Mouse (Mus musculus) spleen, adult 12 weeks (tissue): ENCODE measurements around the gene Sema3b.
A peak's percentile ranks its signal among the peaks of the same experiment; 100 is the strongest.

ENCODE experiments used
- DNase-seq: peaks from one replicate; pipeline ENCODE4 v3.0.0; 2022; ENCODE audit warnings: low spot score

Gene Sema3b

GRCm38 (mm10) chr9:107612945-107613569 lies 4.0 kb upstream of the Sema3b start:
- DNase-seq: no peak

GRCm38 (mm10) chr9:107612191-107612944 lies 3.3 kb upstream of the Sema3b start:
- DNase-seq: peak; percentile 98

DNA sequence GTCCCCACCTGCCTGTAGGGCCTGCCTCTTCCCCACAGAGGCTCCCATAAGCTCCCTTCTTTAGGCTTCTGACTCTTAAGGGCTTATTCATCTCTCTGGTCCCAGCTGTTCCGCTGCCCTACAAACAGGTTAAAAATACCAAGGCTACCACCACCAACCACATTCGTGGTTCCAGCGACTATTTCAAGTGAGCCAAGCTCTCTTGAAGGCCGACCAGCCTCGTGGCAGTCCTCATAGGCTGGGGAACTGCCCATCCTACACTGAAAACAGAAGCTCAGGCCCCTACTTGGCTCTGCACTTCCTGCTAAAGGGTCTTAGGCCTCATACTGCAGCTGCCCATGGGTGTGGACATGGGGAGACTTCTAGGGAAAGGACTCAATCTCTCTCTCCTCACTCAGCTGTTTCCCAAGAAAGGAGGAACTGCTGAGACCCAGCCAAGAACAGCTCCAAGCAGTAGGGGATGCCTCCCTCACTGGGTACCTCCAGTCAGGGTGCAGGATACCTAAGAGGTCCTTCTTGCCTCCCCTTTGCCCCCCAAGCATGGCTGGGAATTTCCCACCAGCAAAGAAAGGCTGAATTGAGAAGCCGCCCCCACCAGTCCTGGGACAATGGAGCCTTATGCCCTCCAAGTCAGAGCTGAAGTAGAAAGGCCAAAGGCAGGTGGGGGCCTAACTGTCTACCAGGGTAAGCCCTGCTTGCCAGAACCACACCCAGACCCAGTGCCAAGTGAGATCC lies 2.6 kb upstream of the Sema3b start:
- DNase-seq: no peak

GRCm38 (mm10) chr9:107609433-107609830 lies 403 bp upstream of the Sema3b start:
- no peak for DNase-seq

DNA sequence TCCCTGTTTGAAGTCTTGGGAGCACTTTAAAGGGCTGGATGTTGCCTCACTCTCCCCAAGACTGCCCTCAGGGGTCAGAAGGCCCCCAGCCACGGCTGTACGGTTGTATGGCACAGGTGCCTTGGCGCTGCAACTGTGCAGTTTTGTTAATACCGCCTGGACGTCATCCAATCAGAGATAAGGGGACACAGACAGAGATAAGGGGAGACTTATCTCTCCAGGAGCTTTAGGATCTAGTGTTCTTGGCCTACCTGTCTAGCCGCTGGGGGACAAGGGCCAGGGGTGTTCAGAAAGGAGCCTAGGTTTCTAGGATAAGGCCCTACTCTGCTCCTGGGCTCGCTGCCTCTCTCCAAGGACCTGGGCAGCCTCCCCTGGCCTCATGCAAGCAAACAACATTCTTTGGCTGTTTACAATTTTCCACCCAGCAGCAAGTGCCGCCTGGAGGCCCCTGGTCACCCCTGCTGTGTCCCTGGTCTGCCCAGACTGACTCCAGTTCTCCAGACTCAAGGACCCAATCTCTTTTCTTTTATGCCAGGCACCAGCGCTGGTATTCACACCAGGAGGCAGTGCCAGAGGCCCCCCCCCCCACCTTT lies 1.3 kb downstream of the Sema3b start:
- DNase-seq: no peak

DNA sequence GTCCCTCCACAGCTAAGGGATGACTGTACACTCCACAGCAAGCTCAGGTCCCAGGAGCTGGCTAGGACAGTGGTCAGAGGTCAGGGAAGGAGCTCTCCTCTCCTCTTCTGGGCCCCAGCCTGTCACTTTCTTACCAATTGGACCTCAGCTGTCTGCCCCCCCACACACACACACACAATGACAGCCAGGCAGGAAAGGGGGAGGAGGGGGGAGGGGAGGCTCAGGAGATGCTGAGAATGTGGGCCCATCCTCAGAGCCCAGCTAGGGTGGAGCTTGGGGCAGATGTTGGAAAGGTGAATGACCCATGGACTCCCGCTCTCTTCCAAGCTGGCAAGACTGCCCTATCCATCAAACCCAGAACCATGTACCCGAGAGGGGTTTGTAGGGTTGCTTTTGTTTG lies 2.0 kb downstream of the Sema3b start:
- DNase-seq: no peak

DNA sequence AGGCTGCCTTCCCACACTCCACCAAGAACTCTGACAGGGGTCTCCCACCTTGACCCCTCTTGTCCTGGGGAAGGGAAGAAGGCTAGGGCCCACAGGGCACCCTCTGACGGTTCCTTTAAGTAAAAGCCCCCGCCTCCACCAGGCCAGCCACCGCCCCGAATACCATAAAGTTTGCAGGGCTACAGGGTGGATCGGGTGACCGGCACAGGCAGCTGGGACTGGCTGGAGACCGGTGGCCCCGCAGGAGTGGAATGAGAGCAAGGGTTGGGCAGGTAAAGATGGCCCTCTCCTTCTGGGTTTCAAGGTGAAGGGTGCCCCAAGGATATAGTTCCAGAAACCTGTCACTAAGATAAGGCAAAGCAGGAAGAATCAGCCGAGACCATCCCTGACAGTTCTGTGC lies 2.4 kb downstream of the Sema3b start:
- DNase-seq: no peak

DNA sequence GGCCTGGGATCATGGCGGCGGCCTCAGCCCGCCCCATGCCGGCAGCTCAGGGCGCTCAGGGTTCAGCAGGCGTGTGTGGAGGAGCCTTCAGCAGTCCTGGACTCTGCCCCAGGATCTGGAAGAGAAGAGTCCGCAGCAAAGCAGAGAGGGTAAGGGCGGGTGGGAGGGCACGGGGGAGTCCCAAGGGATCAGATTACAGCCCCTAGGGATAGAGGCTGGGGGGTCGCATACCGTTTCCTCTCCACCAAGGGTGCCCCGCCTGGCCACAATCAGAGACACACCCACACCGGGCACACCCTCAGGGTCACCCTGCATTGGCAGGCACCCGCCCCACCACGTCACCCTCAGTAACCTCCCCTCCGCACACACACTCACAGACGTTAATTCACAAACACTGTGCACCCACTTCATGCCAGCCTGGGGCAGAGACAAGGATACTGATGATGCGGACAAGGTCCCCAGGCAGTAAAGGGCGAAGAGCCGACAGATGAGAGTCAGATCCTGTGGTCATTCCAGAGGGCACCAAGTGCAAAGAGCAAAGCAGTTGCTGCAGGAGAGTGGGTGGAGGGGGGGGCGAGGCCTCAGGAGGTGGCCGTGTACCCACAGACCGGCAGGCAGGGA lies 3.9 kb downstream of the Sema3b start:
- no peak for DNase-seq

GRCm38 (mm10) chr9:107603251-107603650 lies 5.8 kb downstream of the Sema3b start:
- DNase-seq: no peak

- DNase-seq: peak; percentile 87
These were observed 6.9 kb downstream of the Sema3b start for GRCm38 (mm10) chr9:107602068-107602648.

GRCm38 (mm10) chr9:107601275-107601674 lies 7.8 kb downstream of the Sema3b start:
- no peak for DNase-seq

DNA sequence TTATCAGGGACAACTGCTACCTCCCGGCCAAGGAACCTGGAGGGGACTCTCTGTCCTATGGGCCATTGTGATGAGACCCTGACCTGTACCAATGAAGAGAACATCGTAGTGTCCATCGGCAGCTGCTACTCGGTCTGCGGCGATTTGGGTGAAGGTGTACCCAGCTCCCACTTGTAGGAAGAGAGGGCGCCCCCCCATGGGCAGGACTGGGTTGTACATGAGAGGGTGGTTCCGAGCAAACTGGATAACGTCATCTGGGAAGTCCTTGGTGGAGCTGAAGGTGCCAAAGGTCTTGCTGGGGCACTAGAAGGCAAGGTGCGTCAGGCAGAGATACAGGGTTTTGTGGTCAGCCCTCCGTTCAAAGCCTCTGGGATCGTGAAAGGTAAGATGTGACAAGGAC lies 8.3 kb downstream of the Sema3b start:
- DNase-seq: no peak

DNA sequence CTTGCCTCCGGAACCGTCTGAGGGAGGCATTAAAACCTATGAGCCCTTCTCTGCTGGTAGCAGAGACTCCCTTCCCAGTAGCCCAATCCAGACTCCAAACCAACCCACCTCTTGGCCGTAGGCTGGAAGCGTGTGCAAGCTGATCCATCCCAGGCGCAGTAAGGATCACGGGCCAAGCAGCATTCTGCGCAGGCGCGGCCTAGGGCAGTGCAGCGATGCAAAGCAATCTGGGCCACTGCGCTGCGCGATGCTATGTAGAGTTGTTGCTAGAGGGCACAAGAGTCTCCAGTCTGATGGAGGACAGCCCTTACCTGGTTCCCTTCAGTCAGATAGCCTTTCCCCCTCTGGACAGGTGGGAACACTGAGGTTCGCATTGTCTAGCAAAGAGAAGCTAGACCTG lies 9.2 kb downstream of the Sema3b start:
- no peak for DNase-seq

DNA sequence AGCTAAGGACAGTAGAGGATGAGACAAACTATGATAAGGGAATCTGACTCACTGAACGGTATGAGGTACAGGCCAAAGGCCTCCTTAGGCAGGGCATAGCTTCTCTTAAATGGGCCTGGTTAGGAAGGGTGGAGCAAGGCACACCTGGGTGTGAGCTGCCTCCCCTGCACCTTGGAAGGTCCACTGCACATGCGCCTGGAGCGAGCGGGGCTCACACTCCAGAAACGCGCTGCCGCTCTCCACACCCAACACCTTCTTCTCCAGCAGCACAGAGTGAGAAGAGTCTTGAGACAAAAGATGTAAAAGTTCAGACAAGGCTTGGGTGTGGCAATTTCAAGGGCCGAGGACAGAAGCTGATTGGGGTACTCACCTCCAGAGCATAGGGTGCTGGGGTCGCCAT lies 9.6 kb downstream of the Sema3b start:
- no peak for DNase-seq

DNA sequence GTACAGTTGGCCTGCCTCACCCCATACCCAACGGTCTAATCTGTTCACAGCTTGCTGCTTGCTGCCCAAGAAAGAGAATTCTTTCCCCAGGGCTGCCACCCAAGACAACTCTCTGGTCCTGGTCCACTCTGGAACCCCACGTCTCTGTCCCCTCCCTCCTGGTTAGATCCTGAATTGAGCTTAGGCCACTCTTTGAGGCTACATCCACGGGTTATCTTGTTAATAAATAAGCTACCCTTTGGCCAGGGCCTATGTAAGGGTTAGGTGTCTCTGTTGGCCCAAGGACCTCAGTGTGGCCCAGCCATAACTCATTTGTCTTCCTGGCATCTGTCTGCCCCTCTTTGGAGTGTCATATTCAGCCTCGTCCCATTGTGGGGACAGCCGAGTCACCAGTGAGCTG lies 10.6 kb downstream of the Sema3b start:
- no peak for DNase-seq

GRCm38 (mm10) chr9:107596619-107597569 lies 12.1 kb downstream of the Sema3b start:
- no peak for DNase-seq

DNA sequence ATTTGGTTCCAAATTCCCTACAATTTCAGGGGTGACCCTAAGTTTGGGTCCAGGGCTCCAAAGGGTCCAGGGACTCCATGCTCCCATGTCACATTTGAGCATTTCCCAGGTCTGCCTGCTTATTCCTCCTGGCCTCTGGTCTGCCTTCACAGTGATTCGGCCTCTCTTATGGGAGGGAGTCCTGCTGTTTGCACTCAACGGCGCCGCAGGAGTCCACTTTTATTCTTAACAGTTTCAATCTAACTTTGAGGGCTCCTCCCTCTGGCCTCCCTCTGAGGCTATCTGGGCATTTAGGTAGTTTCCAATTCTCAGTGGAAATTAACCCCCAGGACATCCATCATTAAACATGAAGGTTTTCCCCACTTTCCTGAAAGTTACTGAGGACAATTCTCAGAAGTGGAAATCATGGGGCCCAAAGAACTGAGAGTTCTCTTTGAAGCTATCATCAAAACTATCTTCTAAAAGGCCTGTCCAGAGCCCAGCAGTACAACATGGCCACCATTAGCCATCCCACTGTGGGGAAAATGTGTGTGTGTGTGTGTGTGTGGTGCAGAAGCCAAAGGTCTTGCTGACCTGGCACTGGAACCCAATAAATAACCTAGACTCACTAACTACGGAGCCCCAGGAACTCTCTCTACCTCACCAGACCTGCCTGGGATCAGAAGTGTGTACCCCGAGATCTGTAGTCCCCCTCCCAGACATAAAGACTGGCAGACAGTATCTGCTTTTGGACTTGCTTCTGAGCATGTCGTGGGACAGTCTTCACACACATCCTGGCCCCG lies 14.6 kb downstream of the Sema3b start:
- no peak for DNase-seq

- no peak for DNase-seq
These were observed 15.7 kb downstream of the Sema3b start for GRCm38 (mm10) chr9:107593101-107593976.

- DNase-seq: no peak
These were observed 18.3 kb downstream of the Sema3b start for GRCm38 (mm10) chr9:107590773-107591060.
